ENCODE assay signal across 10 mouse cellular contexts in genomic region chr7:119860971-119861334, GRCm38 (mm10). TPM values are rescaled to one million over a fixed set of nuclear protein-coding genes. Genes with fewer than 3 reads are reported as not detected.
A peak's percentile ranks its signal among the peaks of the same experiment; 100 is the strongest.
DNase-seq lines count a peak whose midpoint lies in the region; ATAC-seq lines count a peak whose summit lies in the region.
"Had no signal": no experiment of that assay in that cellular context is flagged by ENCODE, and none has a peak within 500 bp of the region (broad histone marks: within the 10 kb centered on the region; RNA-seq: fewer than 3 reads in every experiment).

No protein-coding gene starts in this region.

- peaks cover 38% of the 10 kb centered on the region for H3K4me1 ChIP-seq in heart, embryonic 13.5 days
- peaks cover 22% of the 10 kb centered on the region for H3K4me1 ChIP-seq in midbrain, embryonic 11.5 days (ENCODE audit: control insufficient read depth, insufficient read depth, low read length)
- H3K4me1 ChIP-seq in midbrain, embryonic 14.5 days (ENCODE audit: control insufficient read depth, insufficient read depth, low read length), result peaks cover 19% of the 10 kb centered on the region
- H3K4me1 ChIP-seq in hindbrain, embryonic 15.5 days (replicated peaks), result peaks cover 12% of the 10 kb centered on the region
- H3K4me1 ChIP-seq in stomach, embryonic 15.5 days, result peaks cover 7% of the 10 kb centered on the region

- H3K9me3 ChIP-seq in heart, embryonic 13.5 days, result no peaks in the 10 kb centered on the region
- H3K9me3 ChIP-seq in midbrain, embryonic 11.5 days (ENCODE audit: control insufficient read depth, low read length), result no peaks in the 10 kb centered on the region
- H3K9me3 ChIP-seq in midbrain, embryonic 14.5 days (ENCODE audit: control insufficient read depth, low read length), result no peaks in the 10 kb centered on the region
- H3K9me3 ChIP-seq in hindbrain, embryonic 15.5 days, result no peaks in the 10 kb centered on the region
- no peaks in the 10 kb centered on the region for H3K9me3 ChIP-seq in stomach, embryonic 15.5 days
- H3K9me3 ChIP-seq: neural tube, embryonic 12.5 days had no signal

- DNase-seq in heart, adult 9 months (ENCODE audit: low spot score in 2 of 2), result no peak
- DNase-seq in midbrain, embryonic 11.5 days (ENCODE audit: low spot score, missing footprints), result no peak
- DNase-seq in midbrain, embryonic 14.5 days, result no peak
- no peak for DNase-seq in ovary, postnatal 10 days (ENCODE audit: low spot score)
- no peak for DNase-seq in frontal cortex, postnatal 10 days (ENCODE audit: low spot score in 2 of 2)
- DNase-seq: lung, adult 2 months had no signal

- no peaks in the 10 kb centered on the region for H3K27me3 ChIP-seq in heart, embryonic 13.5 days (replicated peaks)
- H3K27me3 ChIP-seq in midbrain, embryonic 11.5 days (ENCODE audit: control insufficient read depth, insufficient read depth, low read length), result no peaks in the 10 kb centered on the region
- no peaks in the 10 kb centered on the region for H3K27me3 ChIP-seq in midbrain, embryonic 14.5 days (ENCODE audit: control insufficient read depth, insufficient read depth, low read length)
- no peaks in the 10 kb centered on the region for H3K27me3 ChIP-seq in hindbrain, embryonic 15.5 days
- no peaks in the 10 kb centered on the region for H3K27me3 ChIP-seq in stomach, embryonic 15.5 days (replicated peaks)
- H3K27me3 ChIP-seq: neural tube, embryonic 12.5 days had no signal

- ATAC-seq in heart, embryonic 13.5 days (ENCODE audit: extremely low read depth, insufficient number of reproducible peaks, low FRiP score, low TSS enrichment), result no peak
- ATAC-seq in midbrain, embryonic 11.5 days (ENCODE audit: low FRiP score), result no peak
- no peak for ATAC-seq in midbrain, embryonic 14.5 days (ENCODE audit: low FRiP score, low TSS enrichment)
- no peak for ATAC-seq in hindbrain, embryonic 15.5 days (ENCODE audit: low FRiP score, low read depth)
- ATAC-seq in stomach, embryonic 15.5 days (ENCODE audit: insufficient read depth, low FRiP score, low read depth), result no peak

- no peak overlapping the region for H3K9ac ChIP-seq in heart, embryonic 13.5 days
- no peak overlapping the region for H3K9ac ChIP-seq in midbrain, embryonic 11.5 days (ENCODE audit: low read length)
- no peak overlapping the region for H3K9ac ChIP-seq in midbrain, embryonic 14.5 days (replicated peaks; ENCODE audit: low read length)
- H3K9ac ChIP-seq in hindbrain, embryonic 15.5 days, result no peak overlapping the region
- H3K9ac ChIP-seq in stomach, embryonic 15.5 days, result no peak overlapping the region
- H3K9ac ChIP-seq: neural tube, embryonic 12.5 days had no signal

- no peak overlapping the region for H3K4me3 ChIP-seq in heart, embryonic 13.5 days
- H3K4me3 ChIP-seq in midbrain, embryonic 11.5 days (ENCODE audit: low read depth, low read length), result no peak overlapping the region
- no peak overlapping the region for H3K4me3 ChIP-seq in midbrain, embryonic 14.5 days (replicated peaks; ENCODE audit: low read depth, low read length)
- no peak overlapping the region for H3K4me3 ChIP-seq in hindbrain, embryonic 15.5 days
- no peak overlapping the region for H3K4me3 ChIP-seq in stomach, embryonic 15.5 days (replicated peaks)
- H3K4me3 ChIP-seq: neural tube, embryonic 12.5 days had no signal

- H3K4me2 ChIP-seq in heart, embryonic 13.5 days, result peak overlapping the region; percentile 22; the same call in 1 of the 2 replicates
- no peak overlapping the region for H3K4me2 ChIP-seq in midbrain, embryonic 11.5 days
- no peak overlapping the region for H3K4me2 ChIP-seq in midbrain, embryonic 14.5 days (ENCODE audit: low read length)
- H3K4me2 ChIP-seq in hindbrain, embryonic 15.5 days, result no peak overlapping the region
- 0 out of 2 replicates have a peak overlapping the region, but pooled peaks have one; percentile 0 for H3K4me2 ChIP-seq in stomach, embryonic 15.5 days
- H3K4me2 ChIP-seq: neural tube, embryonic 12.5 days had no signal

- H3K36me3 ChIP-seq in heart, embryonic 13.5 days, result peaks cover 34% of the 10 kb centered on the region
- peaks cover 2% of the 10 kb centered on the region; the same call in 1 of the 2 replicates for H3K36me3 ChIP-seq in midbrain, embryonic 11.5 days (ENCODE audit: control insufficient read depth, insufficient read depth, low read length)
- peaks cover 27% of the 10 kb centered on the region for H3K36me3 ChIP-seq in midbrain, embryonic 14.5 days (ENCODE audit: control insufficient read depth, insufficient read depth, low read length)
- peaks cover 12% of the 10 kb centered on the region; the same call in 1 of the 2 replicates for H3K36me3 ChIP-seq in hindbrain, embryonic 15.5 days
- no peaks in the 10 kb centered on the region; the same call in 1 of the 2 replicates for H3K36me3 ChIP-seq in stomach, embryonic 15.5 days

- peak overlapping the region; percentile 77; the same call in 1 of the 2 replicates for H3K27ac ChIP-seq in heart, embryonic 13.5 days (replicated peaks)
- H3K27ac ChIP-seq in midbrain, embryonic 11.5 days (ENCODE audit: low read depth, low read length), result peak overlapping the region; percentile 67
- H3K27ac ChIP-seq in midbrain, embryonic 14.5 days (replicated peaks; ENCODE audit: low read depth, low read length), result no peak overlapping the region
- H3K27ac ChIP-seq in hindbrain, embryonic 15.5 days (replicated peaks), result peak overlapping the region; percentile 59; the same call in 1 of the 2 replicates
- H3K27ac ChIP-seq in stomach, embryonic 15.5 days, result peak overlapping the region; percentile 69; the same call in 1 of the 2 replicates

RNA-seq across cellular contexts. Expression of gene Lyrm1, which starts 34.7 kb away (rescaled TPM):
- polyA plus RNA-seq in heart, embryonic 13.5 days (2015; fragmentation: Nextera tagmentation; extraction: Ambion mirVana), result 8.2 TPM in 2 replicates
- 13.1 and 14.4 TPM in 2 replicates for polyA plus RNA-seq in midbrain, embryonic 11.5 days (2014; fragmentation: Nextera tagmentation; extraction: Ambion mirVana)
- 22.8 and 23.7 TPM in 2 replicates for polyA plus RNA-seq in midbrain, embryonic 14.5 days (2014; fragmentation: Nextera tagmentation; extraction: Ambion mirVana)
- 18.9 and 22.7 TPM in 2 replicates for polyA plus RNA-seq in hindbrain, embryonic 15.5 days (2015; fragmentation: Nextera tagmentation; extraction: Ambion mirVana)
- polyA plus RNA-seq in stomach, embryonic 15.5 days (2015; fragmentation: Nextera tagmentation; extraction: Ambion mirVana), result 6.9 and 7.8 TPM in 2 replicates

RNA-seq across cellular contexts. Expression of gene Dcun1d3, which starts 35.1 kb away (rescaled TPM):
- polyA plus RNA-seq in heart, embryonic 13.5 days (2015; fragmentation: Nextera tagmentation; extraction: Ambion mirVana), result 6.4 and 7.3 TPM in 2 replicates
- polyA plus RNA-seq in midbrain, embryonic 11.5 days (2014; fragmentation: Nextera tagmentation; extraction: Ambion mirVana), result 10.5 and 11.1 TPM in 2 replicates
- polyA plus RNA-seq in midbrain, embryonic 14.5 days (2014; fragmentation: Nextera tagmentation; extraction: Ambion mirVana), result 12.2 and 15.1 TPM in 2 replicates
- 17.2 and 19.5 TPM in 2 replicates for polyA plus RNA-seq in hindbrain, embryonic 15.5 days (2015; fragmentation: Nextera tagmentation; extraction: Ambion mirVana)
- 9.0 and 9.8 TPM in 2 replicates for polyA plus RNA-seq in stomach, embryonic 15.5 days (2015; fragmentation: Nextera tagmentation; extraction: Ambion mirVana)

Comparison
In these comparisons a context has a peak if more than half of its experiments do, and no peak if none do; other contexts are left out.
1. H3K4me2 ChIP-seq: peak in heart, embryonic 13.5 days (single experiment) and stomach, embryonic 15.5 days (single experiment); none in midbrain, embryonic 11.5 days (single experiment), midbrain, embryonic 14.5 days (single experiment) and hindbrain, embryonic 15.5 days (single experiment).